Mouse (Mus musculus) hindbrain, embryonic 15.5 days (tissue): ENCODE data around the gene Brd9. TPM values are rescaled to one million over a fixed set of nuclear protein-coding genes. Genes with fewer than 3 reads are reported as not detected.
"Not testable (repeated sequence)": the region's sequence is repeated elsewhere in the genome, so short reads cannot be mapped to it uniquely, and the experiment has no call there.

ENCODE experiments used
- ATAC-seq: fragments of 200-750 bp; cut with Nextera tagmentation; 2 replicates; pipeline ENCODE4 v1.8.0; 2017; ENCODE audit warnings: low read depth, moderate number of reproducible peaks, moderate TSS enrichment; ENCODE audit not compliant: low FRiP score
- H3K27ac ChIP-seq: fragments of 300-500 bp; sonication (generic); replicated peaks from 2 replicates; pipeline ENCODE4 v1.5.1; 2015; ENCODE audit warnings: mild to moderate bottlenecking, inconsistent platforms
- H3K27me3 ChIP-seq: fragments of 300-500 bp; sonication (generic); 2 replicates; pipeline ENCODE4 v1.6.1; 2015; ENCODE audit warnings: control low read depth, inconsistent platforms
- H3K36me3 ChIP-seq: fragments of 300-500 bp; sonication (generic); 2 replicates; pipeline ENCODE4 v1.6.1; 2015; ENCODE audit warnings: control low read depth, inconsistent platforms
- H3K4me1 ChIP-seq: fragments of 300-500 bp; sonication (generic); replicated peaks from 2 replicates; pipeline ENCODE4 v1.6.1; 2015; ENCODE audit warnings: control low read depth, inconsistent platforms
- H3K4me2 ChIP-seq: fragments of 300-500 bp; sonication (generic); 2 replicates; pipeline ENCODE4 v1.6.1; 2015; ENCODE audit warnings: moderate library complexity, mild to moderate bottlenecking, inconsistent platforms
- H3K4me3 ChIP-seq: fragments of 300-500 bp; sonication (generic); 2 replicates; pipeline ENCODE4 v1.5.1; 2015; ENCODE audit warnings: mild to moderate bottlenecking, inconsistent platforms
- H3K9ac ChIP-seq: fragments of 300-500 bp; sonication (generic); 2 replicates; pipeline ENCODE4 v1.6.1; 2015; ENCODE audit warnings: inconsistent platforms
- H3K9me3 ChIP-seq: fragments of 300-500 bp; sonication (generic); 2 replicates; pipeline ENCODE4 v1.6.1; 2016; ENCODE audit warnings: control low read depth, inconsistent platforms
- whole genome bisulfite sequencing: fragments of 180-500 bp; shearing (Covaris S2); methylation state at CpG from one replicate; pipeline ENCODE4 v1.1.7; 2015; 5-methylcytosine and 5-hydroxymethylcytosine counted together
- microRNA-seq: library from miRNA; unstranded; fragments of <30 nt; microRNA quantifications from one replicate; pipeline ENCODE4, GENCODE M21; 2016
- polyA plus RNA-seq: library from polyadenylated mRNA; unstranded; fragments of >200 nt; fragmentation: Nextera tagmentation; extraction: Ambion mirVana; gene quantifications from 2 replicates; pipeline ENCODE4 v1.2.1, GENCODE M21; 2015

The Brd9 gene
- polyA plus RNA-seq, 1 experiment from 2014 or later = 88.1 TPM

- Histone ChIP-seq H3K4me3 (no peak overlapping the region), H3K36me3 (no peaks in the 10 kb centered on the region), H3K9ac (no peak overlapping the region), H3K4me1 (no peaks in the 10 kb centered on the region), H3K4me2 (no peak overlapping the region), H3K9me3 (no peaks in the 10 kb centered on the region), H3K27me3 (no peaks in the 10 kb centered on the region), H3K27ac (no peak overlapping the region)
- 87% methylated on average over 4 of the region's 4 CpGs for WGBS
- ATAC-seq = no peak
Measured at GRCm38 (mm10) chr13:73996456-73996855, 58.8 kb downstream of the Brd9 start.

DNA sequence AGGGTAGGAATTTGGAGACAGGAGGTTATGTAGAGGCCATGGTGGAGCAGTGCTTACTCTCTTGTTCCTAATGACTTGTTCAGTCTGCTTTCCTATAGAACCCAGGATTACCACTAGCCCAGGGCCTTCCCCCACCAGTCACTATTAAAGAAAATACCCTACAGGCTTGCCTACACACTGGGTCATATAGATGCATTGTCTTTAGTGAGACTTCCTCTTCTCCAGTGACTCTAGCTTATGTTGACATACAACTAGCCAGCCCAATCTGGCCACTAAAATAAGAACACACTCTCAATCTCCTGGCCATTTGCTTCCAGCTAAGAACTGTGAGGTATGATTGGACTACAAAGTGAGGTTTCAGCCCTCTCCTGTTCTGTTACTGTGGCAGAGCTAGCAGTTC is 62.9 kb downstream of the Brd9 start:
- Histone ChIP-seq H3K4me2 (no peak overlapping the region), H3K27me3 (no peaks in the 10 kb centered on the region), H3K4me3 (no peak overlapping the region), H3K4me1 (no peaks in the 10 kb centered on the region), H3K36me3 (no peaks in the 10 kb centered on the region), H3K9ac (no peak overlapping the region), H3K27ac (no peak overlapping the region), H3K9me3 (no peaks in the 10 kb centered on the region)
- no peak for ATAC-seq

GRCm38 (mm10) chr13:74000961-74001360 is 63.4 kb downstream of the Brd9 start:
- H3K9me3 ChIP-seq = no peaks in the 10 kb centered on the region
- no peak overlapping the region for H3K4me3 ChIP-seq
- H3K27ac ChIP-seq = no peak overlapping the region
- ATAC-seq = no peak
- no peaks in the 10 kb centered on the region for H3K27me3 ChIP-seq
- no peak overlapping the region for H3K4me2 ChIP-seq
- WGBS = 85% methylated on average over 6 of the region's 6 CpGs
- no peak overlapping the region for H3K9ac ChIP-seq
- H3K36me3 ChIP-seq = no peaks in the 10 kb centered on the region
- no peaks in the 10 kb centered on the region for H3K4me1 ChIP-seq

DNA sequence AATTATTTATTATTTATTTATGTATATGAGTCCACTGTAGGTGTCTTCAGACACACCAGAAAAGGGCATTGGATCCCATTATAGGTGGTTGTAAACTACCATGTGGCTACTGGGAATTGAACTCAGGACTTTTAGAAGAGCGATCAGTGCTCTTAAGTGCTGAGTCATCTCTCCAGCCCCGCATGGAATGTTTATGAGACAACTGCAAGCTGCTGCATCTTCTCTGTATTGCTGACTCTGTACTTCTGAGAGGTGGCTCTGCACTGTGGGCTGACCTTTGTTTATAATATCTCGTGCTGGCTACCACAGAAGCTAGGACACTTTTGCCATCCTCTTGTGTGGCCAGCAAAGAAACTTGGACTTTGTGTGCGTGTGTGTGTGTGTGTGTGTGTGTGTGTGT is 63.9 kb downstream of the Brd9 start:
- no peak overlapping the region for H3K27ac ChIP-seq
- WGBS = 67% methylated on average over 4 of the region's 4 CpGs
- ATAC-seq = no peak

GRCm38 (mm10) chr13:74006881-74007280 is 69.3 kb downstream of the Brd9 start:
- not testable (repeated sequence) for H3K27ac ChIP-seq, ATAC-seq, H3K36me3 ChIP-seq, H3K27me3 ChIP-seq, H3K4me2 ChIP-seq, H3K9ac ChIP-seq, H3K4me3 ChIP-seq, H3K9me3 ChIP-seq
- WGBS = 92% methylated on average over 4 of the region's 4 CpGs
- H3K4me1 ChIP-seq = peaks cover 16% of the 10 kb centered on the region; the same call in 1 of the 2 replicates

More for the DNA sequence above, 63.9 kb downstream of the Brd9 start:
- no peaks in the 10 kb centered on the region for H3K4me1 ChIP-seq
- H3K9me3 ChIP-seq = no peaks in the 10 kb centered on the region
- H3K36me3 ChIP-seq = no peaks in the 10 kb centered on the region
- H3K27me3 ChIP-seq = no peaks in the 10 kb centered on the region
- no peak overlapping the region for H3K4me3 ChIP-seq
- no peak overlapping the region for H3K4me2 ChIP-seq
- no peak overlapping the region for H3K9ac ChIP-seq

DNA sequence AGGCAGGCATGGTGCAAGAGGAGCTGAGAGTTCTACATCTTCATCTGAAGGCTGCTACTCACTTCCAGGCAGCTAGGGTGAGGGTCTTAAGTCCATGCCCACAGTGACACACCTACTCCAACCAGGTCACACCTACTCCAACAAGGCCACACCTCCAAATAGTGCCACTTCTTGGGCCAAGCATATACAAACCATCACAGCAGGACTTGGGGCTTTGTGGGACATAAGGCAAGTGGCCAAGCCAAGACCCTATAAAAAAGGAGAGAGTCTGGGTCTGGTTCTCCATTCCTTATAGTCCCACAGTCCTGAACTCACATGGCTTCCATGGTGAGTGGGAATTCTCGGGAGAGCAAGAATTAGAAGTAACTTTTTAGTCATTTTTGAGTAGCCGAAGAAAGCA is 70.6 kb downstream of the Brd9 start:
- not testable (repeated sequence) for H3K27ac ChIP-seq, H3K9me3 ChIP-seq, ATAC-seq, H3K27me3 ChIP-seq, H3K9ac ChIP-seq, H3K36me3 ChIP-seq
- Histone ChIP-seq H3K4me1 (peaks cover 16% of the 10 kb centered on the region; the same call in 1 of the 2 replicates), H3K4me3 (peak overlapping the region; percentile 70), H3K4me2 (peak overlapping the region; percentile 88)
- 77% methylated on average over 2 of the region's 2 CpGs for WGBS

DNA sequence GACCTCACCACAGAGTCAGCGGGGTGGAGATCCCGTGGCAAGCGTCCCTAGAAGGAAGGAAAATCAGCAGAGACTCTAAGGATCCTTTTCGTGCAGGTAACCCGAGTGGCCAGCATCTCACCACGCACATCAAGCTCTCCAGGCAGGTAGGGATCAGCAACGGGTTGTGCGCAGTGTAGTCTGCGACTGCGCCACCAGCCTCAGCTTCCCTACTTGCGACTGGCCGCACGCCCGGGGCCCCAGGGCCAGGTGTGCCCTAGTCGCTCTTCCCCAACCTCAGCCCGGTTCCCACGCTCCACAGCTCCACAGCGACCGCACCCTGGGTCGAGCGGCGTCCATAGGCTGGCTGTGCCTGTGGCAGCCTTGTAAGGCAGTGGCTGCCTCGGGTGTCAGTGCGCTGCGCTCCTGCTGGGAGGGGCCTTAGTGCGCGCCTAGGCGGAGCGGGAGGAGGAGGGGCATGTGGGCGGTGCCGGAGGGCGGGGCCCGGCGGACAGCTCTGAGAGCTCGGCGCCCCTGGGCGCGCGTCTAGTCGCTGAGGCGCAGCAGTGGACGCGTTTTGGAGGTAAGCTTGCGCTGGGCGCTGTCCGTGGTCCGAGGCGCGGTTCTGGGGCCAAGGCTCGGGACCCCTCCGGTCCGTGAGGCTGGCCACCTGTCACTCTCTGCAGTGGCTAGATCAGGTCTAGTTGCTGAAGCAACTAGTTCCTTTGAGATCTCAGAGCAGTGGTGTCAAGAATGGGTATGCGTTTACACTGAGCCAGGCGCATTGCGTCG is 71.5 kb downstream of the Brd9 start, which contains the start of gene Tppp:
Gene Tppp, plus strand, starts transcription at position 460 of the 771 bp plus-strand sequence.
- ATAC-seq = peak; percentile 94

DNA sequence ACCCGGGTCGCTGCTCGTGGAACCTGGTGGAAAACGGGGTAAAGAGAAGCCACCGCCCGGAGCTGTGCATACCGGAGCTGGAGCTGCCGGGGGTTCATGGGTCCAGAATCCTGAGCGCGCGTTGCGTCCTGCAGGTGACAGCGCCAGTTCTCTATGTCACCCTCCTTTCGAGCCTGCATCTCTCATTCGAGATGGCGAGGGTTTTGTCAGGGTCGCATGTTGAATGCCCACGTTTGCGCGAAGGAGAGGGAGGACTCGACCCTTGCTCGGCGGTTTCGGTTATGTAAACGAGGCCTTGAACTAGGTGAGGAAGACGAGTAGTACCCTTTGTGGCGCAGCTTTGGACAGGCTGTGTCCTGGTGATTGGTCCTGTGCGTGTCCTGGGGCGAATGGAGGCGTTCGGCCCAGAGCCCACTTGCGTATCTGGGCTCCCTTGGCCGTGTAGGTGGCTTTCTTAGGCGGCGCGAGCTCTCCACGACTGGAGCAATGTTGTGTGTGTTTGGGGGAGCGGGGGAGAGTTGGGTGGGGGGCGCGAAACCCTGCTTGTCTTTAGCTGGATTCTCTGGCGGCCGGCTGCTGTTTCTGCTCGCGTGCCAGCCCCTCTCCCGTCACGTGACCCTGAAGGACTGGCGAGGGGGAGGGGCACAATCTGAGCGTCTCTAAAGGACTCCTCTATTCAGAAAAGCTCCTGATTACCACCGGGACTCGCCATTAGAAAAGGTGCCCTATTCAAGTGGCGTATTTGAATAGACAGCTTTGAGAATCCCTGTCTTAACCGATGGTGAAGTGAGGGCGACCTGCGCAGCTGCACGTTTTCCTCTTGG is 72.4 kb downstream of the Brd9 start:
- Histone ChIP-seq H3K9ac (peak overlapping the region; percentile 68), H3K27ac (peak overlapping the region; percentile 81), H3K4me1 (peaks cover 17% of the 10 kb centered on the region; the same call in 1 of the 2 replicates), H3K27me3 (0 out of 2 replicates have a peak, but pooled peaks cover 2% of the 10 kb centered on the region), H3K4me3 (peak overlapping the region; percentile 70), H3K36me3 (no peaks in the 10 kb centered on the region), H3K4me2 (peak overlapping the region; percentile 88), H3K9me3 (no peaks in the 10 kb centered on the region)
- peak; percentile 74 for ATAC-seq
- WGBS = under 1% methylated on average over 54 of the region's 55 CpGs

More for the DNA sequence above, 71.5 kb downstream of the Brd9 start, which contains the start of gene Tppp:
- Histone ChIP-seq H3K9ac (peak within 1 kb of the TSS; percentile 68), H3K4me1 (peaks cover 16% of the 10 kb centered on the region; the same call in 1 of the 2 replicates), H3K36me3 (no peaks in the 10 kb centered on the region), H3K27me3 (0 out of 2 replicates have a peak, but pooled peaks cover 2% of the 10 kb centered on the region), H3K4me3 (peak within 1 kb of the TSS; percentile 70), H3K9me3 (no peaks in the 10 kb centered on the region), H3K27ac (peak within 1 kb of the TSS; percentile 81), H3K4me2 (peak within 1 kb of the TSS; percentile 88)
- WGBS = under 1% methylated on average over 55 of the region's 56 CpGs

Small RNA genes within 50 kb of the gene (microRNA-seq; reads per million reads assigned to microRNA genes)
- not detected for gene Gm25197

Other genes with a start within 250 kb of the Brd9 start
- 0.12 and 0.22 TPM in 2 replicates for gene Slc6a19, start 232.9 kb upstream of the Brd9 start, polyA plus RNA-seq
- gene Slc12a7, start 204.7 kb upstream of the Brd9 start, polyA plus RNA-seq = 10.1 and 10.6 TPM in 2 replicates
- gene Nkd2, start 90.2 kb upstream of the Brd9 start, polyA plus RNA-seq = 14.9 and 17.1 TPM in 2 replicates
- 10.2 and 11.0 TPM in 2 replicates for gene Trip13, start within 50 bp of the Brd9 start, polyA plus RNA-seq
- gene Zdhhc11, start 26.0 kb downstream of the Brd9 start, polyA plus RNA-seq = not detected in 2 replicates
- gene Tppp, start 71.6 kb downstream of the Brd9 start, polyA plus RNA-seq = 11.4 and 11.8 TPM in 2 replicates
- gene Cep72, start 124.5 kb downstream of the Brd9 start, polyA plus RNA-seq = 6.5 and 7.8 TPM in 2 replicates
- gene Slc9a3, start 183.6 kb downstream of the Brd9 start, polyA plus RNA-seq = 0.10 and 0.24 TPM in 2 replicates